Mouse (Mus musculus): ENCODE data around the gene 1700020D05Rik.

- no peak for TF ChIP-seq GATA1 (IDR thresholded peaks at IDR 0.05; ENCODE audit: low read length)
- TF ChIP-seq TAL1 (IDR thresholded peaks at IDR 0.05; ENCODE audit: low read length) = no peak
These were observed 7.6 kb upstream of the 1700020D05Rik start for GRCm38 (mm10) chr19:5511074-5511632.
